Mouse (Mus musculus) thymus, adult 18-20 months (tissue): ENCODE measurements around the gene Nr1i3.

ENCODE experiments used
- DNase-seq, 2 experiments: peaks; one replicate each; pipeline ENCODE4 v3.0.0; 2022; ENCODE audit warnings: mixed read lengths in 2 of 2

Nr1i3 gene

DNA sequence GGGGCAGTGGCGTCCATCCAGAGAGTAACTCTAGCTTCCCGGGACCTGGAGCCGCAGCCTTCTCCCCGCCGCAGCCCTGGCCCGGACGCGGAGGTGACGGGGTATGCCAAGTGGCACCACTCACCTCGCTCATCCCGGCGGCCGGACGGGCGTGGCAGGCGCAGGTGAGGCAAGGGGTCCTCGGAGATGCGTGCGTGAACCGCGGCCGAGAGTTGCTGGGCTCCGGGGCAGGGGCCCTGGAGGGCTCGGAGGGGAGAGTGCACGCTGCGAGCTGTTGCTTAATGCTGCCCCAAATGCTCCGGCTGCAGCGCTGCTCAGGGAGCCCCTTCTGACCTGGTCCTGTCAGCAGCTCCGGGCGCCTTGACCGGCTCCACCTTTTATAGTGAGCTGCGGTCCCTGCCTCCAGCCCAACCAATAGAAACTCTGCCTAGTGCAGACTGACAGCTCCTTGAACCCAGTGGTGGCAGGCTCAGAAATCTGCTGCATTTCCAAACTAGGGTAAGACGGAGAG, 17.8 kb upstream of the Nr1i3 start, which contains the start of gene Pcp4l1:
Gene Pcp4l1 (minus strand): TSS at position 382 of the 511 bp plus-strand sequence.
- DNase-seq: no peak

DNA sequence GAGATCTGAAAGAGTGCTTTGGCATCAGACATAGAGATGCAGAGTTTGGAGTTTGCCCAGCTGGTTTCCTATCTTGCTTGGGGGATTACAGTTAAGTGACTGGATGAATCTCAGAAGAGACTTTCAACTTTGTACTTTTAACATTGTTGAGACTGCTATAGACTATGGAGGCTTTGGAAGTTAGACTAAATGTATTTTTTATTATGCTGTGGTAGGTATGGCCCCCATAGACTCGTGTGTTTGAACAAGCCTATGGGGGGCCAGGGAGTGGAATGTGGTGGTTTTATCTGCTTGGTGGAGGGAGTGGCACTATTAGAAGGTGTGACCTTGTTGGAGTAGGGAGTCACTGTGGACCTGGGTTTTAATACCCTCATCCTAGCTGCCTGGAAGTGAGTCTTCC, 14.2 kb upstream of the Nr1i3 start:
- no peak for DNase-seq

- DNase-seq: no peak
Observed at GRCm38 (mm10) chr1:171200769-171201168, 13.0 kb upstream of the Nr1i3 start.

GRCm38 (mm10) chr1:171203471-171204248, 10.1 kb upstream of the Nr1i3 start:
- no peak for DNase-seq

GRCm38 (mm10) chr1:171204249-171204644, 9.5 kb upstream of the Nr1i3 start:
- DNase-seq: no peak

- DNase-seq: no peak
Observed at GRCm38 (mm10) chr1:171205704-171206493, 7.9 kb upstream of the Nr1i3 start.

GRCm38 (mm10) chr1:171209409-171209808, 4.4 kb upstream of the Nr1i3 start:
- DNase-seq: no peak

DNA sequence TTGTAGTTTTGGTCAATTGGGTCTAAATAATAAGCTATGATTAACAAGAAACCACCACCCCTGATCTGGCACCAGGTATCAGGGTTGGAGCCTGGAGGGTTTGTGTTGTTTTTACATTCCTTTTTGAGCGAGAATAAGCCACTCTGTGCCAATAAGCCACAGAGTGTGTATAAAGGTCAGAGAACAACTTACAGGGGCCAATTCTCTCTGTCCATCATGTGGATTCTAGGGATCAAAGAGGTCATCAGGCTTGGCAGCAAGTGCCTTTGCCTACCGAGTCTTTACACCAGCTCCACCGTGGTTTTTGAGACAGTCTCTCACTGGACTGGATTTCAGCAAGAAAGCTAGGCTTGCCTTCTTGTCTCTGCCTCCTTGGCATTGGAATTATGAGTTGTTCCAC, 916 bp upstream of the Nr1i3 start:
- DNase-seq: no peak

DNA sequence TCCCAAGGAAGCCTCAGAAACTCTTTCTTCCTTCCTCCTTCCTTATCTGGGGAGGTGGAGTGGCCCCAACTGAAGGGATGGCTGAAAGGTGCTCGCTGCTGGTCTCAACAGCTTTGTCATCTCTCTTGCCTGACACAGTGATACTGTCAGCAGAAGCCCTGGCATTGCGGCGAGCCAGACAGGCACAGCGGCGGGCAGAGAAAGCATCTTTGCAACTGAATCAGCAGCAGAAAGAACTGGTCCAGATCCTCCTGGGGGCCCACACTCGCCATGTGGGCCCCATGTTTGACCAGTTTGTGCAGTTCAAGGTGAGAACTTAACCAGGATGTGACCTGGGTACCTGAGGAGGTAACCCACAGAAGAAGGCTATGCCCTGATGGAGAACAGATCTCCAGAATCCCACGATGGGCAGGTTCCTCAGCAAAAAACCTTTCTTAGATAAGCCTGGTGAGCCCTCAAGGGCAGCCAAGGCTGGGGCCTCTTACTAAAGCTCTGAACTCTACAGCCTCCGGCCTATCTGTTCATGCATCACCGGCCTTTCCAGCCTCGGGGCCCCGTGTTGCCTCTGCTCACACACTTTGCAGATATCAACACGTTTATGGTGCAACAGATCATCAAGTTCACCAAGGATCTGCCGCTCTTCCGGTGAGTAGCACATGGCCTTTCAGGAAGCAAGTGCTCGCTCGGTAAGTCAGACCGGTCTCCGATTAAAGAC, 2.6 kb downstream of the Nr1i3 start:
- DNase-seq: no peak

- peak; percentile 37 to 52 for DNase-seq
Observed at GRCm38 (mm10) chr1:171220871-171221270, 7.1 kb downstream of the Nr1i3 start.

- peak in 1 of 2 experiments; percentile 15 for DNase-seq
Observed at GRCm38 (mm10) chr1:171221281-171222193, 7.8 kb downstream of the Nr1i3 start.

GRCm38 (mm10) chr1:171222238-171223155, 8.7 kb downstream of the Nr1i3 start, which contains the start of gene Tomm40l:
Gene Tomm40l (minus strand): TSS chr1:171222514.
- DNase-seq: peak; percentile 89 to 96

GRCm38 (mm10) chr1:171223168-171223567, 9.4 kb downstream of the Nr1i3 start:
- DNase-seq: no peak

DNA sequence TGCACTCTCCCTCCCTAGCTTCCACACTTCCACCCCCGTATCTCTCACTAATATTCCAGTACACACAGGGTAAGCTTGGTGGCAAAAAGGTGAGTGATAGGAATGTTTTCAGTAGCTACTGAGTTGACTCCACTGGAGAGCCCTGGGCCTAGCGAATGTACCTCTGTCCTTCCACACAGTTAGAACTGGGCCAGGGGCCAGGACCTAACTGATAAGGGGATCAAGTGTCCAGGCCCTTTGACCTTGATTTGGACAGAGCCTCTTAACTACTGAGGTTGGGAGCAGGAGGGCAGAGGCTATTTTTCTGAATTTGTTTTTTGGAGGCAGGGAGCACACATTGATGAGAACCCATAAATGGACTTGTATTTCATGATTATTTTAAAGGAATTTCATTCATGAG, 10.0 kb downstream of the Nr1i3 start:
- DNase-seq: no peak

- DNase-seq: no peak
Observed at GRCm38 (mm10) chr1:171224857-171225256, 11.1 kb downstream of the Nr1i3 start, which contains the start of gene Apoa2. Gene Apoa2 (plus strand): TSS chr1:171225054.

DNA sequence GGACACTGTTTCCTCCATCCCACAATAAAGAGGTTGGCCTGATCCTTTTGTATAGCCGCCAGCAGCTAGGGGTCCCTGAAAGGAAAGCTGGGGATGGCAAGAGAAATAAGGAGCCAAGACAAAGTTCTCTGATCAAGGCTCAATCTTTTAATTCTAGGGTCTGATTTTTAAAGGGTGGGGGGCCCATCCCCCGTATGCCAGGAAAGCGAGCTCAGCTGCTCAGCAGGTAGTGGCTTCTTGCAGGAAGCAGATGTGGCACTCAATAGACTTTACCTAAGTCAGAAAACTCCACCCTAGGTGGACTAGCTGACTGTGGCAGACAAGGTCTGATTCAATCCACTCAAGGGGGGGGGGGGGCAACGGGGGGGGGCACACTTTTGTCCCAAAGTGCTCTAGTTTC, 13.0 kb downstream of the Nr1i3 start:
- DNase-seq: no peak

DNA sequence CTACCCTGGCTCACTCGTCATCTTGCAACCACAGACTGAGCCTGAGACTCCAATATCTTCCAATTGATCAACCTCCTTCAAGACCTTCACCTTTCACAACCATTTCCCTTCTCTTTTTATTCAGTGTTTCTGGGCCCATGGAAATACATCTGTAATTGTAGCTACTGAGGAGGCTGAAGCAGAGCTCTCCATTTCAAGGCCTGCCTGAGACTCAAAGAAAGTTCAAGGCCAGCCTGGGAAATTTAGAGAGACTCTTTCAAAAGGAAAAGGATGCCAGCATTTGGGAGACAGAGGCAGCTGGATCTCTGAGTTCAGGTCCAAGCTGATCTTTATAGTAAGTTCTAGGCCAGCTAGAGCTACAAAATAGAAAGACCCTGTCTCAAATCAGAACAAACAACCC, 14.1 kb downstream of the Nr1i3 start:
- DNase-seq: no peak

DNA sequence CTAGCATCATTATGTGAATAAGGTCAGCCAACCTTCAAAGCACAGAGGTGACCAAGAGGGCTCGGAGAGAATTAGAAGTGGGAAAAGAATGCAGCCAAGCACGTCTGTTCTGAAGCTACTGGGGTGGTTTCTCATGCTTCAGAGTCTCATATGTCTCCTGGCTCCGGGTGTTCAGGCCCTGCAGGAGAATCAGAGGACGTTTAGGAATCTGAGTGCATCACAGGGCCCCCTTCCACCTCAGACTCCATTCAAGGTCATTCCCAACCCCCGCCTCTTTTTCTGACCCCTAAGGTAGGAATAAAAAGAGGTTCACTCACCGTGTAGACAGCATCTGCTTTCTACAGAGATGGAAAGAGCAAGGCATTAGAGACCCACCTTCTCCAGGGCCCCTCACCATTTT, 16.0 kb downstream of the Nr1i3 start:
- no peak for DNase-seq

DNA sequence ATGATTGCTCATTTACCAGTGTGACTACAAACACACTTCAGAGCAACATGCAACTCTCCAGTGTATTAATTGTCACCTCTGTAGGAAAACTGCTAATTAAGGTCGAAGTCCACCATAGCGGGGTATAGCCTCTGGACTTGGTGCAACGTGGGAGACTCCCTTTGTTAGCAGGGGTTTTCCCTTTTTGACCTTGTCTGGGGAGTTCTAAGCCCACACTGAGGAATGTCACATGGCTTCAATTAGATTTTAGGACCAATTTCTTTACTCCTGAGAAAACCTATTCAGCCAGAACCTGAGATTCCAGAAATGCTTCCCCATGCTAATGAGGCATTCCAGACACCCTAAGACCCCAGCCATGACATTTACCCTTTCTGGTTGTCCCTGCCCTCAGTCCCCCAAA, 16.4 kb downstream of the Nr1i3 start:
- DNase-seq: no peak

DNA sequence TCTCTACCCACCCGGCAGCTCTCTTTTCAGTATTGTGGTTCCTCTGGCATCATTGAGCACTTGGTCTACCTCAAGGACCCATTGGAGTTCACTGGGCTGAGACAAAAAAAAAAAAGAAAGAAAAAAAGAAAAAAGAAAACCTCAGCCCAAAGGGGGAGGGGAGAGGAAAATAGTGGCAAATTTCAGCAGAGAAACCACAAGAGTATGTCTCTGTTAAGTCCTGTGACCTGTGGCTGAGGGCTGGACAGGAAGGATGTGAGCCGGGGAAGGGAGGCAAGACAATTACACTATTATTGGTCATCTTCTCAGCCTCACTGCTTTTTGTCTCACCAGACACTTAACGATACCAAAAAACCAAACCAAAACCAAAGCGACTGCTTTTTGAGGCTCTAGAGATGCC, 18.1 kb downstream of the Nr1i3 start:
- no peak for DNase-seq

- DNase-seq: no peak
Observed at GRCm38 (mm10) chr1:171232348-171232747, 18.6 kb downstream of the Nr1i3 start.
